Mouse (Mus musculus) left cerebral cortex, postnatal 14 days (tissue): ENCODE results near the gene Kcnj8. TPM values are rescaled to one million over a fixed set of nuclear protein-coding genes. Genes with fewer than 3 reads are reported as not detected.

Experiments
- DNase-seq, 2 experiments: peaks; one replicate each; pipeline ENCODE4 v3.0.0; 2021 to 2022; ENCODE audit warnings: low spot score in 2 of 2, mixed read lengths in 1 of 2
- intact Hi-C: fragments of 180-260 bp; cut with DNase I; formaldehyde crosslinking; loops from one replicate; pipeline ENCODE4 v1.15.1; 2025
- long read RNA-seq, 2 experiments: library from polyadenylated mRNA; stranded (forward); transcript quantifications; one replicate each; pipeline ENCODE4 v2.0.0; 2021
- total RNA-seq, 2 experiments: library from RNA; stranded (reverse); gene quantifications; 2 replicates each; pipeline ENCODE4 v1.2.3; 2021

Kcnj8 gene
- total RNA-seq = 1 to 10 TPM; 3.9 to 4.4 TPM
- long read RNA-seq, experiment 1, transcript Kcnj8-202 (3 exons, 2,548 nt) = major isoform, 9 of 10 reads
- long read RNA-seq, experiment 1, partial matches to known transcripts = 0 of 10 reads
- long read RNA-seq, experiment 1, other reads (novel, unspliced or antisense) = 1 of 10 reads
- long read RNA-seq, experiment 2, transcript Kcnj8-202 (3 exons, 2,548 nt) = major isoform, 13 of 14 reads
- long read RNA-seq, experiment 2, partial matches to known transcripts = 0 of 14 reads
- long read RNA-seq, experiment 2, other reads (novel, unspliced or antisense) = 0 of 14 reads

- intact Hi-C loops = no loop called here
- DNase-seq = peak in 1 of 2 experiments; percentile 7
Observed at GRCm38 (mm10) chr6:142571055-142571618, at the start of gene Kcnj8. TSS of gene Kcnj8 (minus strand) at chr6:142571614.

DNA sequence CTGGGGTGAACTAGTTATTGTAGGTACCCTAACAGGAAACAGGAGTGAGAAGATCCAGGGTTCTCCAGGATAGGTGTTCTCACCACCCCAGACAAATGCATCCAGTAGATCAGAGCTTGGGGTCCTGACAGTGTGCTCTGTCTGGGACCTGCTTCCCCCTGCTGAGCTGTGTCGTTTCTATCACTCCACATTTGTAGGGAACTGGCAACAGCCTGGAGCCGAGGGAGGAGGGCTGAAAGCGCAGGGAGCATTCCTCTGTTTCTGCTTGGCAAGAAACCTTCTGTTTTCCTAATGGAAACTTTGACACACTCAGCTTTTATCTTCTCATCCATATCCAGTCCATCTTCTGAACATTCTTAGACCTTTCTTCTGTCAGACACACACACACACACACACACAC lies 45.2 kb upstream of the Kcnj8 start:
- intact Hi-C loops = no loop called here
- DNase-seq = no peak

- intact Hi-C loops = no loop called here
- DNase-seq = peak in 1 of 2 experiments; percentile 5
Observed at GRCm38 (mm10) chr6:142614324-142614723, 42.9 kb upstream of the Kcnj8 start.

DNA sequence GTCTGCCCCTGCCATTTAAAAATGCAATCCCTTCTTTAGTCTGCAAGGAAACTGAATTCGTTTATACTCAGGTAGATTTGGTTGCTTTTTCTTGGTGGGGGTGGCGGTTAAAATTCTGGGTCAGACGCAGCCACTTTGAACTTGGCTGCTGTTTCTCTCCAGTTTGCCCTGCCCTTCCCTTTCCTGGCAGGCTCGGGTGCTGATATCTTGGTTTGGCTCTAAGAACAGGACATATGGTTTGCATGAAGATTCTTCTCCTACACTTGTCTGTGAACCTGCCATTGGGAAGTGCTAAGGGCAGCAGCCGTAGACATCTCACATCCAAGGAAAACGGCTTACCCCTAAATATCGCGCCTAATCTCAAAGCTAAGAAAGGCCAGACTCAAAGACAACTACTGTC lies 41.0 kb upstream of the Kcnj8 start:
- intact Hi-C loops = no loop called here
- no peak for DNase-seq

DNA sequence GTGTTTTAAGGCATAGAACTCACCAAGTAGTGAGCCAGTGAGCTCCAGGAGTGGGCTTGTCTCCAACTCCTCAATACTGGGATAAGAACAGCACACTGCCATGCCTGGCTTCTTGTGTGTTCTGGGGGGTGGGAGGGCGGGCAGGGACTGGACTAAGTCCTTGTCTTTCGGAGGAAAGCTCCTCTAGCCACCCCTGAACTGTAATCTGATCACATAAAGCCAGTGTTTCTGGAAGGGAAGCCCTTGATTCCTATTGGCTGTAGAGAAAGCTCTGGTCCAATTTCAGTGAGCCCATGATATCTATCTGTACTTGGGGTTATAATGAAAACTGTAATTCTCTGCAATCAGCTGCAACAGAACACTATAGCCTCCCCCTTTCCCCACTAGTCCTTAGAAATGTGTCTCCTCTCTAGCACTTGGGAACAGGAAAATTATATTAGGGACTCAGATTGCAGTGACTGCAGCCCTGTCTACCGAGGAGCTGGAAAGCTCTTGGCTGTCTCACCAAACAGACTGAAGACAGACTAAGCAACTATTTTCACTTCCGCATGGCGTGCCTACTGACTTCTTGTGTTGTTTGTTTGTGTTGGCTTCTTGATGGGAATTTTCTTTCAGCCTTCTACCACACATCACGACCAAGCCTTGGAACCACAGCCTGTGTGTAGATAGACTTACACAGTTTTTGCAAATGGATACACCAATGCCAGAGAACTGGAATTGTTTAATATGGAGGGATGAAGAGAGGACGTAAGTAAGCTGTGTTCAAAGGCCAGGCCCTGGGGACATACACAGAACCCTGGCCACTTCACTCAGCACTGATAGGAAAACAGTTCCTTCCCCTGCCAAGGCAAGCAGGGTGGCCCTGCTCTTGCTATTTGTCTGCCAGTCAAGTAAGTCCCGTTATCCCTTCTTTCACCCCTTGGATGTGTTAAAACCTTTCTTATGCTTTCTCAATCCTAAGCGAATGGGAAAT lies 38.3 kb upstream of the Kcnj8 start:
- DNase-seq = no peak
- intact Hi-C loops = no loop called here

- DNase-seq = no peak
- intact Hi-C loops = no loop called here
Observed at GRCm38 (mm10) chr6:142607080-142607479, 35.7 kb upstream of the Kcnj8 start.

DNA sequence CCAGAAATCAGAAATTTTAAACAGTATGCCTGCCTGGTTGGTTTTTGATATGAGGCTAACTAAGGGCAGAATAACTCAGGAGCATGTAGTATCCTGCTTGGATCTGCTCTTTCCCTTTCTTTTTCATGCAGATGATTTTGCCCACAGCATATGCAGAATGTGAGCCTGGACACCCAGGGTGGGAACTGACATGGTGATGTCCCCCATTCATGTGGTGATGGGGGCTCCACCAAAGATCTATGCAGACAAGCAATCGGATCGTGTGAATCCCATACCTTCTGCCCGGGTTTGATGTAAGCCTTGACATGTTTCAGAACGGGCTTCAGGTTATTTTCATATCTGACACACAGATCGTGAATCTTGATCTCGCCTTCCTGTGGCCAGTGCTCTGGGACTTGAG lies 31.4 kb upstream of the Kcnj8 start:
- DNase-seq = no peak
- intact Hi-C loops = no loop called here

- intact Hi-C loops = no loop called here
- DNase-seq = no peak
Observed at GRCm38 (mm10) chr6:142578831-142579230, 7.4 kb upstream of the Kcnj8 start.

DNA sequence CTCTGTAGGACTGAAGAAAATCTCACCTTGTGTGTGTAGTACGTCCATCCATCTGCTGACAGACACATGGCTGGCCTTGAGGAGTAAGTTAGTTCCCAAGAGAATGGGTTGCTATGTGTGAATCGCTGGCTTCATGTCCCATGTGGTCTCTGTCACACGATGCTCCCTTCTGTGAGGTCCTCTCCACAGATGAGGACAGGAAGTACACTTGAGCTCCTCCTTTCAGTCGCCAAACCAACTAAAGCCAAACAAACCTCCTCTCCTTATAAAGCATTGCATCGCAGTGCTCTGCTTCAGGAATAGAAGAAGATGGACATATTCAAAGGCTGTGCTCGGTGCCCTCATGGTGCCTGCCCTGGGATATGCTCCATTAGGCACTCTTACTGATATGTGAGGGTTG lies 6.4 kb upstream of the Kcnj8 start:
- intact Hi-C loops = no loop called here
- no peak for DNase-seq

- intact Hi-C loops = no loop called here
- DNase-seq = no peak
Observed at GRCm38 (mm10) chr6:142572876-142573275, 1.5 kb upstream of the Kcnj8 start.

GRCm38 (mm10) chr6:142571629-142572360 lies 381 bp upstream of the Kcnj8 start:
- intact Hi-C loops = no loop called here
- DNase-seq = no peak

DNA sequence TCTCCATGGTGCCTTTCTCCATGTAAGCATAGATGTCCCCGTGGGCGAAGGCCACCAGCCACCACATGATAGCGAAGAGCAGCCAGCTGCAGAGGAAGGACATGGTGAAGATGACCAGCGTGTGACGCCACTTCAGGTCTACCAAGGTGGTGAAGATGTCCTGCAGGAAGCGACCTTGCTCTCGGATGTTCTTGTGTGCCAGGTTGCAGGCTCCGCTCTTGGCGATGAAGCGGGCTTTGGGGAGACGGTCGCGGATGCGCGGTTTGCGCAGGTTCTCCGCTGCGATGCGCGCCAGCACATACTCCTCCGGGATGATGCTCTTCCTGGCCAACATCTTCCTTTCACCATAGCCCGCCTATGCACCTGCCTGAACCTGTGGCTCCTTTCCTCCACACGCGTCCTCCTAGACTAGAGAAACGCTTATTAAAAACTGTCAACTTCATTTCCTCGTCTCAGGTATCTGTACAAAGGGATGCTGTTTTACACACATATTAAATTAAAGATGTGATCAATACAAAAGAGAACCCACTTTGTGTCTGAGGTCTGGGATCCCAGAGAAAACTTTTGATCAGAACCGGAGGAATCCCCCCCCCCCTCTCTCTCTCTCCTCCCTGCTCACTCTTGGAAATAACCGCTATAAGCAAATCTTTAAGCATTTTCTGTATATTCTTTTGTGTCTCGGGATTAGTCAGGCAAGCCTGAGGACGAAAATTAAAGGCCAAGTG lies 1.2 kb downstream of the Kcnj8 start:
- intact Hi-C loops = no loop called here
- DNase-seq = peak in 1 of 2 experiments; percentile 7

DNA sequence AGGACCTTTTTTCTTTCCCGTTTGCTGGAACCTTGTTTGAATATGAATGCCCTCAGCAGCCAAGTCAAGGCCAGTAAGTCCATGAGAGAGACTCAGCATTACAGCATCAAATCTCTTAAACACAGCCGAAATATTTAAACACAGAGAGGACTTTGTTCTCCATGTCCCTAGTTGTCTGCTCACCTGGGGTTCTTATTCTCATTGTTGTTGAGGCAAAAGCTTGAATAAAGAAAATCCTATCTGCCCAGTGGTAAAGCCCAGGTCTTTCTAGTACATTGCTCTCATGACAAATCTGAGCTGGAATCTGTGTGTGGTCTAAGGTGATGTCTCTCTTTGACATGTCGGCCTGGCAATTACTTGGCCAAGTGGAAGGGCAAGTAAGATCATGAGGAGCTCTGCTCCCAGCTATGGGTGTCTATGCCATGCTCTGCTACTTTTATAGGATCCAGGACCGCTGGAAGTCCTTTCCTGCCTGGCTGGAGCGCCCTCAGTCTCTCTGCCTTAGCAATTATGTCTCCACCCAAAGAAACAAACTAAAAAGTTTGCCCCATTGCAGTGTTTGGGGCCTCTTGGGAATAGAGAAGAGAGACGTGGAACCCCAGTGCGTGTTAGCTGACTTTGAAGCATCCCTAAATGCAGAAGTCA lies 2.6 kb downstream of the Kcnj8 start:
- no peak for DNase-seq
- intact Hi-C loops = no loop called here

GRCm38 (mm10) chr6:142567452-142567851 lies 4.0 kb downstream of the Kcnj8 start:
- intact Hi-C loops = no loop called here
- no peak for DNase-seq

- DNase-seq = no peak
- intact Hi-C loops = no loop called here
Observed at GRCm38 (mm10) chr6:142564746-142565145, 6.7 kb downstream of the Kcnj8 start.

GRCm38 (mm10) chr6:142561151-142561550 lies 10.3 kb downstream of the Kcnj8 start:
- DNase-seq = no peak
- intact Hi-C loops = no loop called here

DNA sequence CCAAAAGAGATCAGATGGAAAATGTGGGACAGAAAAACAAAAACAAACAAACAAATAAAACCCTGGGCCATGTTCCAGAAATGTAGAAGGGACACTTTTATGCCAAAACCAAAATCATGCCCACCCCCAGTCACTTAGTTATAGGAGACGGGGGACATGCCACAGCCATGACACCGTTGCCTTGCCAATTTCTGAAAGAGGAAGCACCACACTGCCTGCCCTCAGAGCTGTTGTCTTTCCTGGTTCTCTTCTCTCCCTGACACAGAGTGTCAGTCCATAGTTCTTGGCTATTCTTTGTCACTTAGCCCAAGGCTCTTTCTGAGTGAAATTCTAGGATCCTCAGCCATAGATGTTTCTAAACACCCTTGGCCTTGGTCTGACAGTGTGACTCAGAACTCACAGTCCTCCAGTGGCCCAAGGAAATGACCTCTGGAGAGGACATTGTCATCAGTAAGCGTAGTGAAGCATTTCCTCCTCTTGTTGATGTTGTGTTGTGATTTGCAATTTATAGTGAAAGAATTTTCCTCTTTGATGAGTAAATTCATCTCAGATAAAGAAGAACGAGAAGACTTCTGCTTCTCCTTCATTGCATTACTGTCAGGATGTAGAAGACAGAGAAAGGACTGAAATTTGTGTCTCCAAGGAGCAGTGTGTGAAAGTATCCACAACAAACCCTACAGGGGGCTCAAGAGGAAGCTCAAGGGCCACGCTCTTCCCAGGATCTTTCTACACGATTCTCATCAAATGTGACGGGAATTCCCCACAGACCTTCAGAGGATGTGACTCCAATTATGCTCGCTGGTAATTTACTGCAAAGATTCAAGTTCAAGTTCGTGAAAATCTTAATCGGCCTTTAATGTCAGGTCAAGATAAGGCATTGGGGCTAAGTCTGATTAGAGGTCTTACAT lies 12.4 kb downstream of the Kcnj8 start:
- intact Hi-C loops = no loop called here
- DNase-seq = no peak

- intact Hi-C loops = no loop called here
- peak; percentile 10 to 15 for DNase-seq
Observed at GRCm38 (mm10) chr6:142558076-142558475, 13.3 kb downstream of the Kcnj8 start.
